Mouse (Mus musculus) CH12.LX (cell line): ENCODE data around the gene Slc9a4. TPM values are rescaled to one million over a fixed set of nuclear protein-coding genes. Genes with fewer than 3 reads are reported as not detected.

Source experiments
- DNase-seq: peaks from one replicate; pipeline ENCODE4 v3.0.0-alpha.2; 2013; ENCODE audit errors: extremely low read depth
- H3K27ac ChIP-seq: 2 replicates; pipeline ENCODE4 v1.5.1; 2012; ENCODE audit warnings: low read depth, mild to moderate bottlenecking, control low read depth, moderate library complexity; ENCODE audit not compliant: insufficient read depth
- H3K27me3 ChIP-seq: replicated peaks from 2 replicates; pipeline ENCODE3; 2012; ENCODE audit warnings: inconsistent platforms
- H3K36me3 ChIP-seq, 2 experiments: replicated peaks in 1 of 2; 2 replicates each; pipeline versions ENCODE3 to v1.6.1; 2012; ENCODE audit warnings: inconsistent platforms in 1 of 2, low read length in 1 of 2, mild to moderate bottlenecking in 1 of 2, mixed read lengths in 1 of 2, moderate library complexity in 1 of 2; ENCODE audit not compliant: control insufficient read depth in 1 of 2, insufficient read depth in 1 of 2
- H3K4me1 ChIP-seq, 2 experiments: 2 replicates each; pipeline ENCODE4 v1.6.1; 2012; ENCODE audit warnings: inconsistent platforms in 1 of 2, moderate library complexity in 1 of 2; ENCODE audit not compliant: insufficient read depth in 2 of 2, control insufficient read depth in 1 of 2
- H3K4me2 ChIP-seq: 2 replicates; pipeline ENCODE4 v1.6.1; 2012; ENCODE audit warnings: low read depth, mild to moderate bottlenecking, control low read depth; ENCODE audit not compliant: poor library complexity, insufficient read depth, severe bottlenecking
- H3K4me3 ChIP-seq, 3 experiments: fragments of 150-350 bp in 1 of 3; sonication (generic) in 1 of 3; replicated peaks in 1 of 3; 2 replicates each; pipeline versions ENCODE3 to v1.5.1; 2011 to 2012; ENCODE audit warnings: low read depth in 2 of 3, low read length in 2 of 3, mild to moderate bottlenecking in 2 of 3, moderate library complexity in 2 of 3, control low read depth in 1 of 3, improper control_type of control experiment in 1 of 3, inconsistent platforms in 1 of 3, mixed read lengths in 1 of 3; ENCODE audit not compliant: poor library complexity in 1 of 3
- H3K79me2 ChIP-seq: replicated peaks from 2 replicates; pipeline ENCODE4 v1.6.1; 2012; ENCODE audit warnings: mild to moderate bottlenecking, moderate library complexity; ENCODE audit not compliant: control insufficient read depth, poor library complexity, insufficient read depth, severe bottlenecking; ENCODE audit errors: extremely low read depth
- H3K9ac ChIP-seq: 2 replicates; pipeline ENCODE4 v1.6.1; 2012; ENCODE audit warnings: low read depth, mild to moderate bottlenecking, control low read depth, moderate library complexity; ENCODE audit not compliant: insufficient read depth
- H3K9me3 ChIP-seq: replicated peaks from 2 replicates; pipeline ENCODE3; 2012; ENCODE audit warnings: low read length, inconsistent platforms, mixed read lengths
- CHD2 ChIP-seq: IDR thresholded peaks from 2 replicates; pipeline ENCODE4 v1.6.1; 2011; ENCODE audit warnings: low read length, improper control_type of control experiment
- ELF1 ChIP-seq: IDR thresholded peaks from 2 replicates; pipeline ENCODE4 v1.6.1; 2014; ENCODE audit warnings: low read depth, mild to moderate bottlenecking, inconsistent platforms, low read length, improper control_type of control experiment
- EP300 ChIP-seq: IDR thresholded peaks from 2 replicates; pipeline ENCODE4 v1.6.1; 2011; ENCODE audit warnings: low read length, improper control_type of control experiment
- GABPA ChIP-seq: IDR thresholded peaks from 2 replicates; pipeline ENCODE4 v1.6.1; 2012; ENCODE audit warnings: low read depth, low read length, improper control_type of control experiment, inconsistent platforms; ENCODE audit not compliant: insufficient replicate concordance
- IRF4 ChIP-seq: IDR thresholded peaks from 2 replicates; pipeline ENCODE4 v1.6.1; 2014; ENCODE audit warnings: low read depth, mild to moderate bottlenecking, inconsistent platforms, low read length, improper control_type of control experiment
- JUN ChIP-seq: IDR thresholded peaks from 2 replicates; pipeline ENCODE4 v1.6.1; 2011; ENCODE audit warnings: low read depth, mild to moderate bottlenecking, low read length, improper control_type of control experiment, moderate library complexity; ENCODE audit not compliant: insufficient read depth
- JUND ChIP-seq: conservative IDR thresholded peaks from 2 replicates; pipeline ENCODE4 v1.6.1; 2011; ENCODE audit warnings: low read depth, low read length, improper control_type of control experiment
- MAFK ChIP-seq: IDR thresholded peaks from 2 replicates; pipeline ENCODE4 v1.6.1; 2011; ENCODE audit warnings: low read length, improper control_type of control experiment; ENCODE audit not compliant: insufficient replicate concordance
- MEF2A ChIP-seq: IDR thresholded peaks from 2 replicates; pipeline ENCODE4 v1.6.1; 2014; ENCODE audit warnings: low read depth, mild to moderate bottlenecking, inconsistent platforms, low read length, improper control_type of control experiment, borderline replicate concordance
- NRF1 ChIP-seq: IDR thresholded peaks from 2 replicates; pipeline ENCODE4 v1.6.1; 2014; ENCODE audit warnings: low read depth, mild to moderate bottlenecking, inconsistent platforms, low read length, improper control_type of control experiment, moderate library complexity
- PAX5 ChIP-seq: IDR thresholded peaks from 2 replicates; pipeline ENCODE4 v1.6.1; 2012; ENCODE audit warnings: low read length, inconsistent platforms, mixed read lengths
- POLR2A ChIP-seq: IDR thresholded peaks from 2 replicates; pipeline ENCODE4 v1.6.1; 2011; ENCODE audit warnings: low read depth, mild to moderate bottlenecking, improper control_type of control experiment, low read length
- POLR2AphosphoS2 ChIP-seq: IDR thresholded peaks from 2 replicates; pipeline ENCODE4 v1.6.1; 2011; ENCODE audit warnings: low read depth, low read length, improper control_type of control experiment
- SIN3A ChIP-seq: IDR thresholded peaks from 2 replicates; pipeline ENCODE4 v1.6.1; 2012; ENCODE audit warnings: low read length, improper control_type of control experiment, inconsistent platforms
- TBP ChIP-seq: conservative IDR thresholded peaks from 2 replicates; pipeline ENCODE4 v1.6.1; 2011; ENCODE audit warnings: low read depth, low read length, improper control_type of control experiment
- USF1 ChIP-seq: IDR thresholded peaks from 2 replicates; pipeline ENCODE4 v1.6.1; 2014; ENCODE audit warnings: low read depth, mild to moderate bottlenecking, inconsistent platforms, low read length, improper control_type of control experiment
- ZC3H11A ChIP-seq: IDR thresholded peaks from 2 replicates; pipeline ENCODE4 v1.6.1; 2012; ENCODE audit warnings: low read depth, mild to moderate bottlenecking, inconsistent platforms, low read length, improper control_type of control experiment
- ZNF384 ChIP-seq: IDR thresholded peaks from 2 replicates; pipeline ENCODE4 v1.6.1; 2012; ENCODE audit warnings: low read depth, low read length, improper control_type of control experiment, inconsistent platforms
- dilution Hi-C: fragments of 300-500 bp; cut with MboI; formaldehyde crosslinking; loops from 2 replicates; pipeline ENCODE4 v1.14.3; 2020; ENCODE audit warnings: low sequenced_read_pairs; ENCODE audit not compliant: extremely low pct_unique_long_range_greater_than_20kb, extremely low pct_ligation_motif_present
- in situ Hi-C: fragments of 300-500 bp; cut with MboI; formaldehyde crosslinking; loops from 3 replicates; pipeline ENCODE4 v1.14.3; 2019; ENCODE audit warnings: low sequenced_read_pairs, low pct_ligation_motif_present, low pct_unique_long_range_greater_than_20kb, mixed read lengths
- polyA plus RNA-seq: library from polyadenylated mRNA; unstranded; fragments of >175 nt; gene quantifications from 2 replicates; pipeline ENCODE4 v1.2.1, GENCODE M21; 2012; ENCODE audit warnings: low read depth; ENCODE audit not compliant: insufficient read length
- total RNA-seq, 2 experiments: library from RNA; depleted of rRNA; stranded (reverse); fragments of 300-350 nt in 1 of 2; fragments of >200 nt in 1 of 2; gene quantifications; 2 replicates each; pipeline ENCODE4 v1.2.3; 2012 to 2014

Slc9a4 gene
- total and polyA plus RNA-seq, 3 experiments: 0.07 to 0.31 TPM; not detected in 1

- no peak overlapping the region for H3K4me3 ChIP-seq
- H3K27me3 ChIP-seq: no peaks in the 10 kb centered on the region
- dilution Hi-C loops: no loop called here
- no peaks in the 10 kb centered on the region for H3K36me3 ChIP-seq
- H3K79me2 ChIP-seq: no peaks in the 10 kb centered on the region
- H3K9me3 ChIP-seq: no peaks in the 10 kb centered on the region
- DNase-seq: no peak
- no peak overlapping the region for H3K27ac ChIP-seq
- TF ChIP-seq POLR2AphosphoS2: no peak
- no peak for TF ChIP-seq USF1
- TF ChIP-seq GABPA: no peak
- TF ChIP-seq JUN: no peak
- TF ChIP-seq JUND: no peak
- no peak for TF ChIP-seq EP300
- no peak for TF ChIP-seq PAX5
- no peak for TF ChIP-seq ZNF384
- TF ChIP-seq CHD2: no peak
- TF ChIP-seq POLR2A: no peak
- TF ChIP-seq, all 38 proteins: peak for 0
- in situ Hi-C loops: no loop called here
- Histone ChIP-seq H3K4me2 (no peak overlapping the region), H3K4me1 (peaks cover 0 to 46% of the 10 kb centered on the region in 2 experiments; a peak in 2 of 4 replicates), H3K9ac (no peak overlapping the region)
These were observed 21.6 kb downstream of the Slc9a4 start for GRCm38 (mm10) chr1:40601461-40601860.

- Histone ChIP-seq H3K4me3 (no peak overlapping the region), H3K27me3 (no peaks in the 10 kb centered on the region), H3K36me3 (no peaks in the 10 kb centered on the region), H3K27ac (no peak overlapping the region), H3K9ac (no peak overlapping the region), H3K9me3 (no peaks in the 10 kb centered on the region), H3K4me2 (no peak overlapping the region), H3K4me1 (no peaks in the 10 kb centered on the region), H3K79me2 (no peaks in the 10 kb centered on the region)
- no peak for DNase-seq
- TF ChIP-seq ELF1 (no peak), IRF4 (no peak), POLR2A (no peak), ZC3H11A (no peak), SIN3A (no peak), MEF2A (no peak), TBP (no peak), NRF1 (no peak), PAX5 (no peak), MAFK (no peak), EP300 (no peak), POLR2AphosphoS2 (no peak)
- in situ Hi-C loops (no loop called here), dilution Hi-C loops (no loop called here)
These were observed 33.3 kb downstream of the Slc9a4 start for GRCm38 (mm10) chr1:40613219-40613618.
